Mouse (Mus musculus) midbrain, embryonic 11.5 days (tissue): ENCODE measurements at regions not wholly inside any gene's neighbourhood (a gene's known extent, or its start where the extent isn't known, plus 50 kb on each side); places are given as distances from the start of the nearest gene placed in this dataset.
A peak's percentile ranks its signal among the peaks of the same experiment; 100 is the strongest.

Experiments
- ATAC-seq: fragments of 200-750 bp; cut with Nextera tagmentation; 2 replicates; pipeline ENCODE4 v1.8.0; 2017; ENCODE audit warnings: moderate TSS enrichment, moderate library complexity; ENCODE audit not compliant: low FRiP score
- DNase-seq: peaks from one replicate; pipeline ENCODE4 v3.0.0; 2015; ENCODE audit warnings: low spot score; ENCODE audit errors: missing footprints
- H3K27ac ChIP-seq: fragments of 300-500 bp; sonication (generic); 2 replicates; pipeline ENCODE4 v1.5.1; 2014; ENCODE audit warnings: low read depth, low read length
- H3K27me3 ChIP-seq: fragments of 300-500 bp; sonication (generic); 2 replicates; pipeline ENCODE4 v1.6.1; 2014; ENCODE audit warnings: mild to moderate bottlenecking, low read length, moderate library complexity, mixed read lengths; ENCODE audit not compliant: control insufficient read depth, insufficient read depth
- H3K36me3 ChIP-seq: fragments of 300-500 bp; sonication (generic); 2 replicates; pipeline ENCODE4 v1.6.1; 2014; ENCODE audit warnings: mild to moderate bottlenecking, low read length, moderate library complexity, mixed read lengths; ENCODE audit not compliant: control insufficient read depth, insufficient read depth
- H3K4me1 ChIP-seq: fragments of 300-500 bp; sonication (generic); 2 replicates; pipeline ENCODE4 v1.6.1; 2014; ENCODE audit warnings: low read length; ENCODE audit not compliant: control insufficient read depth, insufficient read depth
- H3K4me2 ChIP-seq: fragments of 300-500 bp; sonication (generic); 2 replicates; pipeline ENCODE4 v1.6.1; 2014; ENCODE audit warnings: mild to moderate bottlenecking, moderate library complexity
- H3K4me3 ChIP-seq: fragments of 300-500 bp; sonication (generic); 2 replicates; pipeline ENCODE4 v1.5.1; 2014; ENCODE audit warnings: low read depth, low read length
- H3K9ac ChIP-seq: fragments of 300-500 bp; sonication (generic); 2 replicates; pipeline ENCODE4 v1.6.1; 2014; ENCODE audit warnings: low read length
- H3K9me3 ChIP-seq: fragments of 300-500 bp; sonication (generic); 2 replicates; pipeline ENCODE4 v1.6.1; 2016; ENCODE audit warnings: low read length; ENCODE audit not compliant: control insufficient read depth
- WGBS: fragments of 180-500 bp; shearing (Covaris S2); extraction: QIAGEN DNeasy Blood & Tissue Kit; methylation state at CpG from one replicate; pipeline ENCODE4 v1.1.7; 2014; 5-methylcytosine and 5-hydroxymethylcytosine counted together

GRCm38 (mm10) chr2:99236968-99237367 is 569.9 kb upstream of the Gm10800 start:
- 9% methylated on average over 7 of the region's 7 CpGs for WGBS
- Histone ChIP-seq H3K9ac (no peak overlapping the region), H3K4me3 (no peak overlapping the region), H3K27me3 (no peaks in the 10 kb centered on the region), H3K27ac (no peak overlapping the region), H3K9me3 (no peaks in the 10 kb centered on the region), H3K4me2 (no peak overlapping the region), H3K4me1 (no peaks in the 10 kb centered on the region), H3K36me3 (no peaks in the 10 kb centered on the region)
- ATAC-seq (peak; percentile 42; the same call in 1 of the 2 replicates), DNase-seq (peak; percentile 90)
